Mouse (Mus musculus) forelimb bud, embryonic 11.5 days (tissue): ENCODE results near the gene Stpg2.

ENCODE experiments used
- DNase-seq: peaks from one replicate; pipeline ENCODE4 v3.0.0-alpha.2; 2012; ENCODE audit warnings: low read depth, low spot score

The Stpg2 gene

GRCm38 (mm10) chr3:139729248-139729647, 523.8 kb downstream of the Stpg2 start:
- no peak for DNase-seq

- no peak for DNase-seq
These were observed 527.7 kb downstream of the Stpg2 start for GRCm38 (mm10) chr3:139733156-139733555.

- no peak for DNase-seq
These were observed 533.9 kb downstream of the Stpg2 start for GRCm38 (mm10) chr3:139739388-139739787.
